Mouse (Mus musculus) spleen, adult 12 weeks (tissue): ENCODE measurements around the gene Akr1cl.

Experiments used
- DNase-seq: peaks from one replicate; pipeline ENCODE4 v3.0.0; 2022; ENCODE audit warnings: low spot score

Akr1cl gene

DNA sequence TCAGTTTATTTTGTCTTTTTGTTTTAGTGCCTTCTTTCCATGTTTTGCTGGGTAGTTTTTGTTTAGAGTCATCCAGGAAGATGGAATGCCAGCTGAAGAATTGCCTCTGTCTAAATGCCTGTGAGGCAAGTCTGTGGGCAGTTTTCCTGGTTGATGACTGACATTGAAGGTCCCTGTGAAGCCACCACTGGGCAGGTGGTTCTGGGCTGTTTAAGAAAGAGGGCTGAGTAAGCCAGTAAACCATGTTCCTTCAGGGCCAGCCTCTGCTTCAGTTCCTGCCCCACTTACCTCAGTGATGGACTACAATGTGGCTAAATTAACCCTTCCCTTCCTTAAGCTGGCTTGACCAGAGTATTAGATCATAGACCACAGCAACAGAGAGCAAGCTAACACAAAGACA is 44.4 kb downstream of the Akr1cl start:
- DNase-seq = no peak

DNA sequence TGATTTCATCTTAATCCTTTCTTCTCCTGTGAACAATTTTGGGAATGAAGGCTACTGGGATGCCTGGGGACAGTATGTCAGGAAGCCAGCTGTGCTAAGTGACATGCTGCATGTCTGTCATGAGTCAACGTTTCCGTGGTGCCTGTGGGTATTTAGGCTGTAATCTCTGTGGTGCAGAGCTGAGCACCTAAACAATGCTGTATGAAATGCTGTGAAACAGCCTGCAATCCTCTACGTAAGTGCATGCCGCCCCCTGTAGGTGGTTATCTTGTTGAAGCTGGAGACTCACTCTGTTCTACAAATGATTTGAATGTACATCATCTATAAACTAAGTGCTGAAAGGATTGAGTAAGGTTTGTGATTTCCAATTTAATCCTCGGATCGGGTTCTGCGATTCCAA is 46.4 kb downstream of the Akr1cl start:
- DNase-seq = peak; percentile 30

DNA sequence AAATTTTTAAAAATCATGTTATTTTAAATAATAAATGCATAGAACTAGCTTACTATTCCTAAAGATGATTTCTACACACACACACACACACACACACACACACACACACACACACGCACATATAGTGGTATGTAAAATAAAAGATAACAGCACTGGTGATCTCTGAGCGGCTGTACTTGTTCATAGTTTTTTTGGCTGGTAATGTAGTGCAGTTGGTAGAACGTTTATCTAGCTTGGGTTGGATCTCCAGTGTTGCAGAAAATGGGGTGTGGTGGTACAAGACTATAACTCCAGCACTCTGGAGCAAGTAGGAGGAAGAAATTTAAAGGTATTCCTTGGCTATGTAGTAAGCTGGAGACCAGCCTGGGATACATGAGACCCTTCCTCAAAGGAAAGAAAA is 49.3 kb downstream of the Akr1cl start:
- DNase-seq = no peak

DNA sequence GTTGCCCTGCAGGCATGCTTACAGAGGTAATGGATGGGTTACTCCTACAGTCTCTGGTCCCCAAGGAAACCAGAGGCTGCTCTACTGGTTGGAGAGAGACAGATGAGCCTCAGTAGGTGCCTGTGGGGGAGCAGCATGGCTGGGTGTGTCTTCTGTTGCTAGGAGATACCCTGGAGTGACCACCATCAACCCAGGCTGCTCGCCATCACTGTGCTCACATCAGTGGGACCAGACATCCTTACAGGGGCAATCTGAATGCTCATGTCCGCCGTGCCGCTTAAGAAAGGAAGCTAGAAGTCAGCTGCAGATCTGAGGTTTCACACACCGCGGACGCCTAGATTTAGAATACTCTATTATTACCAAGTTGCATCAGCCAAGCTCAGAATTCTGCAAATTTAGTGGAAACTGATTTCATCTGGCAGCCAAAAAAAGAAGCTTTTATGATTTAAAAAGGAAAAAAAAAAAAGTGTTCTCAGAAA is 54.2 kb downstream of the Akr1cl start:
- DNase-seq = no peak

DNA sequence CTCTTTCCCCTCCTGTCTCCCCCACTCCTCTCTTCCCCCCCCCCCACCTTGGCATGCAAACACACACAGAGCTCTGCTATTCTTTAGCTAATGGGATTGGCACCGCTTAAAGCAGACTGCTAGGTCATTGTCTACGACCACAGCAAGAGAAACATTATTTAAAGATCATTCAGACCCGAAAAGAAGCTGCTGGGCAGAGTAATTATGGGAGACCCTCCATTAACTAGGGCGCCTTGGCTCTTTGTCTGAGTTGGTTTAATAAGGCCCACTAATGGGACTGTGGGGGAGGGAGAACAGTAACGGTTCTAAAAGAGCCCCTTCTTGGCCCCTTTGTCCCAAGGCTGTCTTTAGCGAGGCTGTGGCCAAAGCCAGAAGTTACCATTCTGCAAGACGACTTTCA is 57.2 kb downstream of the Akr1cl start:
- no peak for DNase-seq

DNA sequence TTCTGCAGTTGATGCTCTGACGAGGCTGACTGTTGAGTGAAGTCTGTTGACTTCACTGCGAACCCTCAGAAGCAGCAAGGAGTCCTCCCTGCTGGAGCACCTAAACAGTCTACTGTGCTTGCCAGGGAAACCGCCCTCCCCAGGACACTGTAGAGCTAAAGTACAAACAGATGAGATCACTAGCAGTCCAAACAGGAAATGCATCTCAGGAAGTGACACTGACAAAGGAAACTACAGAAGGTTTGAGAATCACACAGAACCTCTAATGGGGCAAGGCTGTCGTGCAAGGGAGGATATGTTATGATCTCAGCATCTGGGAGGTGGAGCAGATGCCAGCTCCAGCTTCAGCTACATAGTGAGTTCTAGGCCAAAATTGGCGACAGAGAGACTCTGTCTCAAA is 61.9 kb downstream of the Akr1cl start:
- no peak for DNase-seq
